Mouse (Mus musculus): Measurements from ENCODE around the gene 4930595M18Rik. TPM values are rescaled to one million over a fixed set of nuclear protein-coding genes. Genes with fewer than 3 reads are reported as not detected.

The 4930595M18Rik gene
- polyA plus RNA-seq (2017; shearing (Covaris generic)): not detected

DNA sequence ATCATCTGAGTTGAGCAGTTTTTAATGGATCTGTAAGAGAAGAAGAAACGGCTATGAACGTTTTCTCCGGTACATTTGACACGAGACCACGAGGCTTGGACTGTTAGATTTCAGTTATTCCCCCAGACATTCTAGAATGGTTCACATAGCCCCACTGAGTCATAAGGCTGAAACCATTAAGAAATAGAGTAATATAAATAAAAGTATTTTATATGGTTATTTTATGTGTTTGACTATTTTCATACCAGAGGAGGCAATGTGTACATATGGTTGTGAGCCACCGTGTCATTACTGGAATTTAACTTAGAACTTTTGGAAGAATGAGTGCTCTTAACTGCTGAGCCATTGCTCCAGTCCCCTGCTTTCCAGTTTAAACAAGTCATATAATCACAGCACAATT is at the start of gene 4930595M18Rik:
TSS of gene 4930595M18Rik (minus strand) at position 101 of the 400 bp plus-strand sequence.
- no peak for ATAC-seq

DNA sequence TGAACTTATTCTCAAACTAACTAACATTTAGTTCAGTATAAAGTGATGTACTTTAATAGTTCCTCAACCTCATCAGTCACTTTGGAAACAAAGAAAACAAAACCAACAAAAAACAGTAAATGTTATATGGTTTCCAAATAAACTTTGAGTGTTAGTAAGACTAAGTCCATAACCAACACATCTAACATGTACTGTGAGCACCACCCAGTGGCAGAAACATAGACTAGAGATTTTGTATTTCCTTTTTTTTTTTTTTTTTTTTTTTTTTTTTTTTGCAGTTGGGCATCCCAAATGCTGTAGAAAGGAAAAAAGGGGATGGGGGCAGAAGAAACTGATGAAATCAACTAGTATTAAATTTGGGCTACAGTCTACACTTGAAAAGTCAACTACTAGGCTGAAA is 14.6 kb upstream of the 4930595M18Rik start:
- ATAC-seq: no peak

Measured in inflammation-experienced regulatory T-cells, adult 6 months (primary cell).